ENCODE assay signal across 8 mouse cellular contexts in the genomic region with DNA sequence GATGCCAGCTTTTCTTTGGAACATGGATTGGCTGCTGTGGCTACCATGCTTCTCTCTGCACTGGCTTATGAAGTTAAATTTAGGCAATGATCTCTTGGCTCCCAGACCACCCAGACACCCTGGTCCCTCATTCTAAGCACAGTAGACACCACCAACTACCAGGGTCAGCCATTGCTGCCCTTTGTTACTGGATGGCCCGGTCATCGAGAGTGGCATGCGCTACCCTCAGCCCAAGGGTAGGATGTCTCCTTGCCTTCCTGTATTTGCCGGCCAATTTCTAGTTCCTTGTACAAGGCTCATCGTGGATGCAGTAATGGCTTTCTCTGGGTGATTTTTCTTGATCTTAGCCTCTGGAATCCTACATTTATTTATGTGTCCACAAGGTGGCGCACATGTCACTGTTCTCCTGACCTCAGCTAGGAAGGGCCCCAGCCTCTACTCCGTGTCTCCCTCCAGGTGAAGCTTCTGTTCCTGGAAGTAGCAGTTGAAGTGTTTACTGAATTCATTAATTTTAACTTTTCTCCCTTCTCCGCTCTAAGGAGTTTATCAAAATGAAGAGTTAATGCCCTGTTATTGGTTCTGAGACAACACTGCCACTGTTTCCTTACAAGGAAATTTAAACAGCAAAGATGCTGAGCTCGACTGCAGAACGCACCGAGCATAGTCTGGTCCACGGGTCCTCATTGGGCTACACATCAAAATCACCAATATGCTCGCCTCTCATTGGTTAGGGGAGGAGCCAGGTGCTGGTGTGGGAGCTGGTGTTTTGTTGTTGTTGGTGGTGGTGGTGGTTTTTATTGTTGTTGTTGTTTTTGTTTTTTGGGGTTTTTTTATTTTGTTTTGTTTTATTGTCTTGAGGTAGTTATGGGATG.
A peak's percentile ranks its signal among the peaks of the same experiment; 100 is the strongest.
DNase-seq lines count a peak whose midpoint lies in the region; ATAC-seq and TF ChIP-seq lines count a peak whose summit lies in the region.

No protein-coding gene starts in this region.

- TF ChIP-seq POLR2A in limb, embryonic 14.5 days (IDR thresholded peaks at IDR 0.05; ENCODE audit: borderline replicate concordance, extremely low read depth, insufficient read depth, insufficient read length): no peak

- peak; percentile 56 for DNase-seq in urinary bladder, postnatal 14 days (ENCODE audit: low spot score)
- DNase-seq in urinary bladder, adult 2 months (ENCODE audit: low spot score): no peak
- DNase-seq in brain, adult 2 months (ENCODE audit: low read depth, low spot score): peak; percentile 86
- peak; percentile 68 for DNase-seq in hindlimb bud, embryonic 11.5 days (ENCODE audit: extremely low spot score, low read depth, low spot score)
- DNase-seq in limb, embryonic 14.5 days (ENCODE audit: low spot score): peak; percentile 63
- DNase-seq in naive thymus-derived CD4-positive, alpha-beta T cell, adult 2 months (ENCODE audit: low read depth): peak; percentile 64
- DNase-seq in thymus, postnatal 0 days (ENCODE audit: low spot score): peak; percentile 51

- H3K4me3 ChIP-seq in limb, embryonic 14.5 days (replicated peaks; ENCODE audit: low read length): no peak overlapping the region

- ATAC-seq in erythroblast, adult 5-6 weeks (replicated peaks; ENCODE audit: low FRiP score, poor library complexity, severe bottlenecking): peak; percentile 80
- ATAC-seq in limb, embryonic 14.5 days (ENCODE audit: low FRiP score, low read depth): peak; percentile 61; the same call in 1 of the 2 replicates

- no peak overlapping the region for H3K9ac ChIP-seq in limb, embryonic 14.5 days (ENCODE audit: low read depth, low read length, severe bottlenecking)

- WGBS in limb, embryonic 14.5 days: 36% methylated on average over 13 of the region's 13 CpGs

- H3K27ac ChIP-seq in limb, embryonic 14.5 days (replicated peaks; ENCODE audit: low read depth, low read length): no peak overlapping the region

- no peak overlapping the region for H3K4me2 ChIP-seq in limb, embryonic 14.5 days (replicated peaks; ENCODE audit: low read depth, low read length, severe bottlenecking)

- no peaks in the 10 kb centered on the region for H3K36me3 ChIP-seq in limb, embryonic 14.5 days (ENCODE audit: control insufficient read depth, insufficient read depth, low read length)

- H3K27me3 ChIP-seq in limb, embryonic 14.5 days (ENCODE audit: control insufficient read depth, insufficient read depth, low read length): no peaks in the 10 kb centered on the region

- no peaks in the 10 kb centered on the region for H3K4me1 ChIP-seq in limb, embryonic 14.5 days (ENCODE audit: control insufficient read depth, insufficient read depth, low read length)

- no peaks in the 10 kb centered on the region for H3K9me3 ChIP-seq in limb, embryonic 14.5 days (ENCODE audit: control insufficient read depth, low read length)
